Mouse (Mus musculus): ENCODE results near the gene E130114P18Rik. TPM values are rescaled to one million over a fixed set of nuclear protein-coding genes. Genes with fewer than 3 reads are reported as not detected.

The E130114P18Rik gene
- polyA plus RNA-seq, 1 experiment = not detected

GRCm38 (mm10) chr4:97647700-97648435 is 130.0 kb downstream of the E130114P18Rik start:
- no peak for TF ChIP-seq GATA1 (IDR thresholded peaks at IDR 0.05; ENCODE audit: low read length)

DNA sequence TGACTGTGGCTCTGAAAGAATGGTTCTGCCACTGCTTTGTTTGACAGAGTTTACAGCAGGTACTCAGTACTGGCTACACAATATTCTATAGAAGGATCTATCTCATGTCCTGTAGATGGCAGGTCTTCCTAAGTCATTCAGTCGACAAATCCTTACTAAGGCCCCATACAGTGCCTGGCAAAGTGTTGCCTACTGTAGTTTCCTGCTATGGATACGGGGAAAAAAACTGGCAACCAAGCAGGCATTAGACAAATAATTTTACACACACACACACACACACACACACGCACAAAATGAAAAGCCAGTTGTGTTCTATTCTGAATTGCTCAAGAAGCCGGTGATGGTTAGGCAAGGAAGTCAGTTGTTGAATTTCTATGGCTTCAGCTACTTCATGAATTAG is 130.6 kb downstream of the E130114P18Rik start:
- no peak for TF ChIP-seq GATA1 (IDR thresholded peaks at IDR 0.05; ENCODE audit: low read length)

DNA sequence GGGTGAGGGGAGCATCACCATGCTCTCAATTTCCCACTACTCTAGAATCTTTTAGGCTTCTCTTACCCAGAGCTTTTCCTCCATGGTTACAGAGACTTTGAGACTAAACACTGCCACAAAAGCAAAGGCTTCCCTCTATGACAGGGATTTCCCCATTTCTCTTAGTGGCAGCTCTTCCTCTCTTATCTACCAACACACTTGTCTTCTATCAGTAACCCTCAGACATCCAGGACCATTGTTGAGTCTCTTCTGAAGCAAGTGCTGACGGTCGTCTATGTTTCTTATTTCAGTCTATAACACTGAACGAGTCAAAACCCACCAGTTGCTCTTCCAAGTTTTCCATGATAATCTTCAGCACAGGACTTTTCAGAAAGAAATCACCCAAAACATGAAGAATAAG is 137.5 kb downstream of the E130114P18Rik start:
- no peak for TF ChIP-seq GATA1 (IDR thresholded peaks at IDR 0.05; ENCODE audit: low read length)

DNA sequence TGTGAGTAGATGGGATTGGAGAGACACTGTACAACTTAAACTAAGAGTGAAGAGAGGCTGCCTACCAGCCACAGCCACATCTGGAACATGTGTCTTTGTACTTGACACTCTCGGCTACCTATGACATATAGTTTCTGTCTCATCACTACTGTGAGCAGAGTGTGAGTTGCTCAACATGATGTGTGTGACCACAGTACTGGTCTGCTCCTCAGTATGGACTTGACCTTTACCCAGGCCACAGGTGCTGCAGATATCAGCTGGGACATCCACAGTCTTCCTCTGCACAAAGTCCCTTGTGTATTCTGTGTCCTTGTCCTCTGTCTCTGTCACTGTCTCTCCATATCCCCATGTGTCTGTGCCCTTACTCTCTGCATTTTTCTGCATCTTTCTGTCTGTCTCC is 141.3 kb downstream of the E130114P18Rik start:
- TF ChIP-seq GATA1 (IDR thresholded peaks at IDR 0.05; ENCODE audit: low read length) = no peak

GRCm38 (mm10) chr4:97635757-97636292 is 142.1 kb downstream of the E130114P18Rik start:
- no peak for TF ChIP-seq GATA1 (IDR thresholded peaks at IDR 0.05; ENCODE audit: low read length)

DNA sequence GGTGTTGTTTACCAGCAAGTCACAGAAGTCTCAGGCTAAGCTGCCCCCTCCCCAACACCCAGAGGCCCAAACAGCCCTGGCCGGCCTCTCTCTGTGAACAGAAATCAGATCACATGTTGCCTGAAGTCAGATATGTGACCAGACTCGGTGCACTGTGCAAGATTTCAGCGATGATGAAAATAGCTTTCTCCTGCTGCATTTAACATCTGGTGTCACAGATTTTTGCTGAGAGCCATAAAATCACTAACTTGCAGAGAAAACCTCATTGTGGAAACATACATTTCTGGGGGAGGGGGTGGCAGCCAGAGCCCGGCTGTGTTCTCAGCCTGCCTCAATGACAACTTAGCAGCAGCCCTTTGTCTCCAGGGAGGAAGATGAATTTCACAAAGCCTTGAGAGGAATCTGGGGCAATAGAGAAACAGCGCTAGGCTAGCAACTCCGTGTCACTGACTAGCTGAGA is 142.6 kb downstream of the E130114P18Rik start:
- TF ChIP-seq GATA1 (IDR thresholded peaks at IDR 0.05; ENCODE audit: low read length) = no peak

DNA sequence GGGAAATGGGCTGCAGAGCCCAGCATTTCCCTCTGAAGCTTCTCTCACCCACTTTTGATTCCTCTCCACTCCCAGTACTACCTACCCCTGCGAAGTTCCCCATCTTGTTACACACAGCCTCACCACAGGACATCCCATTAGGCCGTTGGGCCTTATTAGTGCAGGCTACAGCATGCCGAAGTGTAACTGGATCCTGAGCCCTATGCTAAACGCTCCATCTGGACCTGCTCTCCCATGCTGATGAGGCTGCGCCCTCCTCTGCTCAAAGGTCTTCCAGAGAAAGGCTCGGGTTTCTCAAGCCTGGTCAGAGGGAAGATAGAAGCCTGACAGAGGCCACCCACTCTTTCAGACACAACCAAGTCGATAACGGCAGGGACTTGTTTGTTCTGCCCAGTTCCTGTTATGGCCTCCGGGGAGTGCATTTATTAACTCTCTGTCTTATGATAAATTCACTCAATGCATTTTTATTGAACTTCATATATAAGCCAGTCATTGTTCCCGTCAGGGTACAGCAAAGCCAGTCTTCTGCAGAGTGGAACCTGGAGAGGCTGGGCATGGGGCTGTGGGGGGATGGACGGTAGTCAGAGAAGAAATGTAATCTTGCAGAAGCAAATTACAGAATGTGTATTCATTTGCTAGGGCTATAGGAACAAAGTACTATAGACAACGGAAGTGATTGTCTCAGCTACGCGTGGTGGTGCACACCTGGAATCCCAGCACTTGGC is 148.8 kb downstream of the E130114P18Rik start:
- TF ChIP-seq GATA1 (IDR thresholded peaks at IDR 0.05; ENCODE audit: low read length) = no peak

DNA sequence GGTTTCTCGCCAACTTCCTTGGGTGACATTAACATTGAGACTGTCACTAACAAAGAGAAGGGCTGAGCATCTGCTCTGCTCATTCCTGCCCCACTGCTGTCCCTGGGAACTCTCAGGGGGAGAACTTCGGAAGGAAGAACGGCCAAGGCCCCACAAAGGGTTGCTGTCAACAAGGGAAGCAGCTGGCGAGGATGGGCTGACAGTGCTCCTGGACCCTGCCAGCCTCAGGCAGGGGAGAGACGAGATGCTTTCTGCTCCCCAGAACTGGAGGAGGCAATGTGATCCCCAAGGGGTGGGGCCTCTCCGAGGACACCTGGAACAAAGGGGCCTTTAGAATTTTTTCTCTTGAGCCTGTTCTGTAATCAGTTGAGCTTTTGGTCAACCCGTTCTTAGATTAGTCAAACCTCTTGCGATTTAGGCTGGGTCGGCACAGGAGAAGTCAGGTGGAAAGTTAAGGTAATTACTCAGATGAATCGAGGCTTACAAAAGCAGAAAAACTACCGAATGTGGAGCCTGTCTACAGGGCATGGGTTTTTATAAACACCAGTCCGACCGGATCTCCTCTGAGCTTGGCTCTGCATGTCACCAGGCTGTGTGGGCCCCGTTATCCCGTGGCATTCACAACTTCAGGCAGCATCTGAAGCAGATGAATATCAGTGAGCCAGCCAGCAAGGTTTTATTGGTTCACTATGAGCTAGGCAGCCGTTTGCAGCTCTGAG is 151.7 kb downstream of the E130114P18Rik start:
- TF ChIP-seq GATA1 (IDR thresholded peaks at IDR 0.05; ENCODE audit: low read length) = no peak

- TF ChIP-seq GATA1 (IDR thresholded peaks at IDR 0.05; ENCODE audit: low read length) = no peak
Observed at GRCm38 (mm10) chr4:97623165-97623564, 154.7 kb downstream of the E130114P18Rik start.

GRCm38 (mm10) chr4:97621731-97622130 is 156.1 kb downstream of the E130114P18Rik start:
- TF ChIP-seq GATA1 (IDR thresholded peaks at IDR 0.05; ENCODE audit: low read length) = no peak

DNA sequence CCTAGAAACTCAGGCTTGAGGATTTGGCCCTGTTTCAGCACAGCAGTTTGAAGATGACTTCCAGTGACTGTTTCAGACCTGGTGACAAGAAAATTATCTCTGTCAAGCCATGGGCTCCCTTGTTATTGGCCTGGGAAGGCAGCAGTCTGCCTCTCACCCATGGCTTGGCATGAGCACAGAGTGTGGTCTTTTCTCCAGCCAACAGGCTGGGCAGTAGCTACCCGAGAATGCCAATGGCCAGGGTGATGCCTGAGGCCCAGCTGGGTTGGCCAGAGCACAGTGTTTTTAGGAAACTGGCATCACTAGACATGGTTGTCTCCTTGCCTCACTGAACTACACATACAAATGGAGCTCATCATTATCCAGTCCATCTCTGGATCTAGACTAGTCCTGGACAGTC is 157.5 kb downstream of the E130114P18Rik start:
- TF ChIP-seq GATA1 (IDR thresholded peaks at IDR 0.05; ENCODE audit: low read length) = no peak

- TF ChIP-seq GATA1 (IDR thresholded peaks at IDR 0.05; ENCODE audit: low read length) = no peak
Observed at GRCm38 (mm10) chr4:97618668-97619373, 159.1 kb downstream of the E130114P18Rik start.

DNA sequence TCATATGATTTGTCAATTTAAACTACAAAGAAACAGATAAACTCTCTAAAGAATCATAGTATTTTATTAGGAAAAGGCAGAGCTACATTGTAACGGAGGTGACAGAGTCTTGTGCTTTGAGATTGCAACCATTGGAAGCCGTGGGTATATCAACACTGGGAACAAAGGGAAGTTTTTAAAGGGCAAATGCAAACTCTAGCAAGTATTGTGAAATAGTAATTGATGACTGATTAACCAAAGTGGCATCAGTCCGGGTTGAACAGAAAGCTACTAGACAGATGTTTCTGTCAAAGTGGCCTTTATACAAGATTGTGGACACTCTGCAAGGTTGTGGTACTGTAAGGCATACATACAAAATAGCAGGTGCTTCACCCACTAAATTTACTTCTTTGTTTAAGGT is 162.8 kb downstream of the E130114P18Rik start:
- TF ChIP-seq GATA1 (IDR thresholded peaks at IDR 0.05; ENCODE audit: low read length) = no peak

DNA sequence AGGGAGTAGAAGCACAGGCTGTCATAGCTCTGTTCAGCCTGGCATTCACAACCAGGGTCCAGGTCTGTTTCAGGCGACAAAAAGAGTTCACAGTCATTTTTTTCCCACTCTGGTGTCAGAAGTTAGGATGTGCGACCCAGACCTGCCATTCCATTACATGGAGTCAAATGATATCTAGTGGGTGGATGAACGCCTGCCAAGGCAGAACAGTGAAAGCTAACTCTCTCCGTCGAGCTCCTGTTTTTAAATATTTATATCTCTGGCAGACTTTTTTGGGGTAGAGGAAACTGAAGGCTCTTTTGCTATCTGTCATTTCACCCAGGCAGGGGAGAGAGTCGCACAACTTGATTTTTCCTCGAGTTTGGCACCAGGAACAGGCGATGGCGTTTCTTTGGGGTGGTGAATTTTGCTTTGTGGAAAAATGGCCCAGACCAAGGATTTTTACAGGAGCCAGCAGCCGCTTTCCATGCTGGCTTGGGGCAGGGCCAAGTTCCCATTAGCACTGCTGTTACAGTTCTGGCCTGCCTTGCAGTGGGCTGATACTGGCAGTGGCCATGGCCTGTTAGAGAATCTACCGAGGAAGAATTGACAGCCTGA is 166.5 kb downstream of the E130114P18Rik start:
- no peak for TF ChIP-seq GATA1 (IDR thresholded peaks at IDR 0.05; ENCODE audit: low read length)
